Mouse (Mus musculus): Measurements from ENCODE around the gene Nectin2. TPM values are rescaled to one million over a fixed set of nuclear protein-coding genes. Genes with fewer than 3 reads are reported as not detected.
A peak's percentile ranks its signal among the peaks of the same experiment; 100 is the strongest.

Gene Nectin2
- polyA plus RNA-seq, 1 experiment from 2014 or later = 93.1 TPM

DNA sequence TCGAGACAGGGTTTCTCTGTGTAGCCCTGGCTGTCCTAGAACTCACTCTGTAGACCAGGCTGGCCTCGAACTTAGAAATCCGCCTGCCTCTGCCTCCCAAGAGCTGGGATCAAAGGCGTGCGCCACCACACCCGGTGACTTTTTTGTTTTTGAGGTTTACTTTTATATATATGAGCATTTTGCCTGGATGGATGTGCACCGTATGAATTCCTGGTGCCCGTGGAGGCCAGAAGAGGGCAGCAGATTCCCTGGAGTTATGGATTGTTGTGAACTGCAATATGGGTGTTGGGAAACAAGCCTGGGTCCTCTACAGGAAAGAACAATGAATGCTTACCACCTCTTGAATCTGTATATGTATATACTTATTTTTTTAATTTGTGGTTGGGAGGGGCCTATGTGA, 2.4 kb upstream of the Nectin2 start:
- H3K4me1 ChIP-seq (replicated peaks; ENCODE audit: control insufficient read depth, insufficient read depth, low read length) = peaks cover 11% of the 10 kb centered on the region; the same call in 1 of the 2 replicates
- peak; percentile 66 for TF ChIP-seq CTCF (IDR thresholded peaks at IDR 0.05; ENCODE audit: low read depth)
- no peaks in the 10 kb centered on the region for H3K27me3 ChIP-seq (replicated peaks; ENCODE audit: control insufficient read depth, insufficient read depth, low read length)
- no peak overlapping the region for H3K4me3 ChIP-seq (ENCODE audit: low read depth, low read length)
- WGBS = 80% methylated on average over 8 of the region's 8 CpGs
- H3K9me3 ChIP-seq (ENCODE audit: control insufficient read depth) = no peaks in the 10 kb centered on the region
- H3K36me3 ChIP-seq (ENCODE audit: control insufficient read depth, insufficient read depth) = no peaks in the 10 kb centered on the region
- no peak for ATAC-seq
- H3K27ac ChIP-seq (ENCODE audit: low read depth, low read length) = no peak overlapping the region
- no peak overlapping the region for H3K4me2 ChIP-seq (replicated peaks; ENCODE audit: low read depth)
- H3K9ac ChIP-seq (ENCODE audit: low read depth, low read length) = no peak overlapping the region

DNA sequence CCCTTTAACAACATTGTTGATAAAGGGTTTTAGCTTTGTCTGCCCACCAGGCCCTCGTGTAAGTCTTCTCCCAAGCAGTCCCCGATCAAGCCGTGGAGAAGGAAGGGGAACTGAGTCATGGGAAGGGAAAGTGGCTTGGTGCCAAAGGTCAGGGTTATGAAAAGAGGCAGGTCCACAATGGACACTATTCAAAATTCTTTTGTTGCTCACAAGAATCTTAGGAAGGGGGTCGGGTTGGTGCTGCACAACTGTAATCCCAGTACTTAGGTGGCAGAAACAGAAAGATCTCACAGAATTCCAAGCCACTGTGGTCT, 744 bp upstream of the Nectin2 start:
- Histone ChIP-seq H3K9ac (ENCODE audit: low read depth, low read length) (no peak overlapping the region), H3K4me3 (ENCODE audit: low read depth, low read length) (no peak overlapping the region), H3K9me3 (ENCODE audit: control insufficient read depth) (no peaks in the 10 kb centered on the region), H3K4me1 (replicated peaks; ENCODE audit: control insufficient read depth, insufficient read depth, low read length) (peaks cover 21% of the 10 kb centered on the region; the same call in 1 of the 2 replicates), H3K27ac (ENCODE audit: low read depth, low read length) (peak overlapping the region; percentile 72; the same call in 1 of the 2 replicates), H3K36me3 (ENCODE audit: control insufficient read depth, insufficient read depth) (no peaks in the 10 kb centered on the region; the same call in 1 of the 2 replicates), H3K4me2 (replicated peaks; ENCODE audit: low read depth) (peak overlapping the region; percentile 86; the same call in 1 of the 2 replicates), H3K27me3 (replicated peaks; ENCODE audit: control insufficient read depth, insufficient read depth, low read length) (no peaks in the 10 kb centered on the region)
- WGBS = 26% methylated on average over 4 of the region's 4 CpGs
- no peak for TF ChIP-seq CTCF (IDR thresholded peaks at IDR 0.05; ENCODE audit: low read depth)
- ATAC-seq = no peak

DNA sequence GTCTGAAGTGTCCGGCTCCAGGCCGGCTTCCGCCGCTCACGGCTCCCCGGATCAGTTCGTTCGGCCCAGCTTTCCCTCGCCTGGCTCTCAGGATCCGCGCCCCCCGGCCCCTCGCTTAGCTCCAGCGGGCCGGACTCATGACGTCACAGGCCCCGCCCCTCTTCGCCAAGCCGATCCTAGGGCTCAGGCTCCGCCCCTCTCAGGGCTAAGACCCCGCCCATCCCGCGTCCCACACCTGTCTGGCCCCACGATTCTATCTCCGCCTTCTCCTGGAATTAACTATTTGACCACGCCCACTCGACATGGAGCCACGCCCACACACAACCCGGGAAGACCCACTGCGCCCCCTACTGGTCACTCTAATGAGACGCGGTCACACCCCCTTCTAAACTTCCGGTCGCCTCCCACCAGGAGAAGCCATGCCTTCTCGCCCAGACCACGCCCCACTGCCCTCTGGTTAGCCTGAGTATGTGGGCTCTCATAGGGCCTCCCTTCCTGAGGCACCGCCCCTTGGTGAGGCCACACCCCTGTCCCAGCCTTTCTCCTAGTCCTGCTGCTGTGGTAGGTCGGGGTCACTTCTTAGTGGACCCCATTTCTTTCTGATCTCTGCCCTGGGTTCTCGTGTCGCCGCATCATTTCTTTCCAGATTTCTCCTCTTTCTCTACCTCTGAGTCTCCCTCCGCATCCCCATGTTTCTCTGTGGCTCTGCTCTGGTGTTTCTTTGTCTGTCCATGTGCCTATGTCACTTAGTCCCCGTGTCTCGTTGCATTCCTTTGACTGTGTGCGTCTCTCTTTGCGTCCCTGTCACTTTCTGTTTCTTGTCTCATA, 680 bp downstream of the Nectin2 start:
- H3K4me2 ChIP-seq (replicated peaks; ENCODE audit: low read depth) = peak overlapping the region; percentile 86
- no peaks in the 10 kb centered on the region for H3K9me3 ChIP-seq (ENCODE audit: control insufficient read depth)
- H3K27me3 ChIP-seq (replicated peaks; ENCODE audit: control insufficient read depth, insufficient read depth, low read length) = no peaks in the 10 kb centered on the region
- peak; percentile 93 for ATAC-seq
- peaks cover 3% of the 10 kb centered on the region; the same call in 1 of the 2 replicates for H3K36me3 ChIP-seq (ENCODE audit: control insufficient read depth, insufficient read depth)
- H3K4me1 ChIP-seq (replicated peaks; ENCODE audit: control insufficient read depth, insufficient read depth, low read length) = peaks cover 21% of the 10 kb centered on the region; the same call in 1 of the 2 replicates
- peak overlapping the region; percentile 93 for H3K9ac ChIP-seq (ENCODE audit: low read depth, low read length)
- H3K4me3 ChIP-seq (ENCODE audit: low read depth, low read length) = peak overlapping the region; percentile 90
- WGBS = under 1% methylated on average over 36 of the region's 46 CpGs
- peak; percentile 99 for TF ChIP-seq CTCF (IDR thresholded peaks at IDR 0.05; ENCODE audit: low read depth)
- H3K27ac ChIP-seq (ENCODE audit: low read depth, low read length) = peak overlapping the region; percentile 94

DNA sequence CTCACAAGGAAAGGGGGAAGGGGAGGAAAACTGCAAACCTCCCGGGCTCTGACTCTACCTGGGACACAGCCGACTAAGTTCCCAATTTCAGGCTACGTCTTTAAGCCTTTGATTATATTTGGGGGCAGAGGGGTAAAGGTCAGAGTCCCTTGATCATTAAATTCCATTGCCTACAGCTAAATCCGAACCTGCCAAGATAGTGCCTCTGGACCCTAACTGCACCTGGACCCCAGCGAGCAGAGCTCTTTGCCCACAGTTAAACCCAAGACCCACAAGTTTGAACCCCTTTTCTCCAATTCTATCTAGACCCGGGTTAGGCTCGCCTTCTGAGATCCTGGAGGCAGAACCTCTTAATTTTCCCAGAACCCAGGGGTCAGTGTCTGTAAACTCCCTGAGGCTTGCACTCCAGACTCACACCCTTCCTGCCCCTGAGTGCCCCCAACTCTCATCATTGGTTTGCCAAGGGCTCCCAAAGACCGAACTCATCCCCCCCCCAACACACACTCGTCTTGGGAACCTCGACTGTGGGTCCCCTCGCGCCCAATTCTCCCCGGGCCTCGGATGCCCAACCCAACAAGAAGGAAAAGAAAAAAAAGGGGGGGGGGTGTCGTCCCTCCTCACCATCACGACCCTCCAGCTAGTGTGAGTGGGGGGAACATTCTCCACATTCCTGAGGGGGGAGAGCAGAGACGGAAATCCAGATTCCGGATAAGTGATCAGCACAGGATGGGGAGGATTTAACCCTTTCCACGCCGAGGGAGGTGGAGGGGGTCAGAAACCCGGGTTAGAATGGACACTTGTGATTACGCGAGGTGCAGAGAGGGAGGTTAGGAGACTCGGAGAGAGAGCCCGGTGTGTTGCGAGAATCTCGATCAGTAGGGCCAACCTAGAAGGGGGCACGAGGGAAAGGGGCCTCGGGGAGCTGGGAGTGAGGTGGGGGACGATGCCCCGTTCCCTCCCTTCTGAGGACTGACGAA, 1.8 kb downstream of the Nectin2 start:
- under 1% methylated on average over 32 of the region's 32 CpGs for WGBS
- Histone ChIP-seq H3K4me3 (ENCODE audit: low read depth, low read length) (peak overlapping the region; percentile 90), H3K9ac (ENCODE audit: low read depth, low read length) (peak overlapping the region; percentile 93), H3K27me3 (replicated peaks; ENCODE audit: control insufficient read depth, insufficient read depth, low read length) (no peaks in the 10 kb centered on the region), H3K9me3 (ENCODE audit: control insufficient read depth) (no peaks in the 10 kb centered on the region), H3K4me1 (replicated peaks; ENCODE audit: control insufficient read depth, insufficient read depth, low read length) (peaks cover 18% of the 10 kb centered on the region; the same call in 1 of the 2 replicates), H3K36me3 (ENCODE audit: control insufficient read depth, insufficient read depth) (peaks cover 11% of the 10 kb centered on the region; the same call in 1 of the 2 replicates), H3K27ac (ENCODE audit: low read depth, low read length) (peak overlapping the region; percentile 94), H3K4me2 (replicated peaks; ENCODE audit: low read depth) (peak overlapping the region; percentile 86)
- no peak for TF ChIP-seq CTCF (IDR thresholded peaks at IDR 0.05; ENCODE audit: low read depth)
- ATAC-seq = no peak

DNA sequence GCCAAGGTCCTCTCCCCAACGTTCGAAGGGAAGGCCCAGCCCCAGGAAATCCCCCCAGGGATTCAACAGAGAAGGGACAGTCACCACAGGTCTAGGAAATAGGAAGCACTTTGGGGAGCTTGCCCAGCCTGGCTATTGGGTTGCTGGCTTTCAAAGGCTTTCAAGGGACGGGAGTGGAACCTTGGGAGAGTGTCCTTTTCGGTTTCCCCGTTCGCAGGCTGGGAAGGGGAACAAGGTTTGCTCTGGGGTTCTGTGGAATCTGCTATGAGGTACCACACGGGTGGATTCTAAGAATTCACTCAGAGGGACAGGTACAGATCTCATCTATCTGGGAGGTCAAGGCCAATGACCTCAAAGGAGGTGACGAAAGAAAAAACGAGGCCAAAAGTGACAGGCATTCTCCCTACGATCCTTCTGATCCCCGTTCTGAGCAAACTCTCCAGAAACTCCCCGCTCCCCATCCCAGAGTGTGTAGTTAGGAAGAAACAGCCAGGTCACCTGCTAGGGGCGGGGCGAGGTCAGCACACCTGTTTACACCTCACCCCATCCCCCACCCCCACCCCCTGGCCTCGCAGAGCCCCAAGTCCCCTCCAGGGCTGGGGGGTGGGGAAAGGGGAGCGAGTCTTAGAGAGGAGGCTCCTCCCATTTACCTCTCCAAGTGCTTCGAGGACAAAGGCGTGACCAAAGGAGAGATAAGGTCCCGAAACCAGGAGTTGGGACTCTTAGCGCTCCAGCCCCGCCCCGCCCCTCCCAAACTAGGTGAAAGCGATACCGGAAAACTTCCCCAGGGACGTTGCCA, 2.7 kb downstream of the Nectin2 start:
- peaks cover 20% of the 10 kb centered on the region; the same call in 1 of the 2 replicates for H3K36me3 ChIP-seq (ENCODE audit: control insufficient read depth, insufficient read depth)
- peak overlapping the region; percentile 90 for H3K4me3 ChIP-seq (ENCODE audit: low read depth, low read length)
- TF ChIP-seq CTCF (IDR thresholded peaks at IDR 0.05; ENCODE audit: low read depth) = no peak
- peak overlapping the region; percentile 94 for H3K27ac ChIP-seq (ENCODE audit: low read depth, low read length)
- peak overlapping the region; percentile 93; the same call in 1 of the 2 replicates for H3K9ac ChIP-seq (ENCODE audit: low read depth, low read length)
- H3K27me3 ChIP-seq (replicated peaks; ENCODE audit: control insufficient read depth, insufficient read depth, low read length) = no peaks in the 10 kb centered on the region
- H3K4me2 ChIP-seq (replicated peaks; ENCODE audit: low read depth) = peak overlapping the region; percentile 86
- 5% methylated on average over 25 of the region's 25 CpGs for WGBS
- H3K4me1 ChIP-seq (replicated peaks; ENCODE audit: control insufficient read depth, insufficient read depth, low read length) = peaks cover 17% of the 10 kb centered on the region; the same call in 1 of the 2 replicates
- peak; percentile 36 for ATAC-seq
- no peaks in the 10 kb centered on the region for H3K9me3 ChIP-seq (ENCODE audit: control insufficient read depth)

Measured in intestine, postnatal 0 days (tissue).